Mouse (Mus musculus) cortical plate, adult 2 months (tissue): ENCODE results near the gene Cherp.

ENCODE experiments used
- CTCF ChIP-seq: fragments of 200-500 bp; IDR thresholded peaks from 2 replicates; pipeline ENCODE4 v1.5.1; 2011; ENCODE audit warnings: mild to moderate bottlenecking, control low read depth, low read length; ENCODE audit not compliant: insufficient read depth; ENCODE audit errors: extremely low read depth
- POLR2A ChIP-seq: fragments of 200-500 bp; IDR thresholded peaks from 2 replicates; pipeline ENCODE4 v1.6.1; 2011; ENCODE audit warnings: mild to moderate bottlenecking, low read length, control low read depth; ENCODE audit not compliant: insufficient read depth; ENCODE audit errors: extremely low read depth

- TF ChIP-seq CTCF (no peak), POLR2A (no peak)
Observed at GRCm38 (mm10) chr8:72487014-72487413, 12.0 kb upstream of the Cherp start.
